Mouse (Mus musculus): ENCODE measurements around the gene Mrpl49. TPM values are rescaled to one million over a fixed set of nuclear protein-coding genes. Genes with fewer than 3 reads are reported as not detected.

Mrpl49 gene
- polyA plus RNA-seq, 1 experiment from 2014 or later, result 80.2 TPM

- TF ChIP-seq CTCF (IDR thresholded peaks at IDR 0.05; ENCODE audit: low read depth), result no peak
- Histone ChIP-seq H3K9ac (no peak overlapping the region), H3K9me3 (ENCODE audit: low read depth, low read length) (no peaks in the 10 kb centered on the region), H3K4me1 (ENCODE audit: insufficient read depth) (0 out of 2 replicates have a peak, but pooled peaks cover 8% of the 10 kb centered on the region), H3K36me3 (ENCODE audit: insufficient read depth) (peaks cover 55% of the 10 kb centered on the region), H3K27ac (ENCODE audit: low read depth) (no peak overlapping the region), H3K27me3 (ENCODE audit: insufficient read depth, low read length) (no peaks in the 10 kb centered on the region), H3K4me3 (ENCODE audit: low read depth, low read length) (no peak overlapping the region), H3K4me2 (no peak overlapping the region)
- ATAC-seq (ENCODE audit: insufficient read depth) (no peak), DNase-seq (no peak)
- 82% methylated on average over 5 of the region's 5 CpGs for whole genome bisulfite sequencing
Measured at GRCm38 (mm10) chr19:6073889-6074288, 16.3 kb upstream of the Mrpl49 start.

GRCm38 (mm10) chr19:6071261-6071660 is 13.7 kb upstream of the Mrpl49 start:
- Histone ChIP-seq H3K4me3 (ENCODE audit: low read depth, low read length) (no peak overlapping the region), H3K27me3 (ENCODE audit: insufficient read depth, low read length) (no peaks in the 10 kb centered on the region), H3K9me3 (ENCODE audit: low read depth, low read length) (no peaks in the 10 kb centered on the region), H3K4me2 (no peak overlapping the region), H3K27ac (ENCODE audit: low read depth) (no peak overlapping the region), H3K36me3 (ENCODE audit: insufficient read depth) (peaks cover 58% of the 10 kb centered on the region), H3K4me1 (ENCODE audit: insufficient read depth) (peaks cover 12% of the 10 kb centered on the region; the same call in 1 of the 2 replicates), H3K9ac (no peak overlapping the region)
- WGBS, result 91% methylated on average over 19 of the region's 19 CpGs
- no peak for TF ChIP-seq CTCF (IDR thresholded peaks at IDR 0.05; ENCODE audit: low read depth)
- DNase-seq, result no peak
- no peak for ATAC-seq (ENCODE audit: insufficient read depth)

- peaks cover 58% of the 10 kb centered on the region for H3K36me3 ChIP-seq (ENCODE audit: insufficient read depth)
- no peak overlapping the region for H3K9ac ChIP-seq
- no peak overlapping the region for H3K4me3 ChIP-seq (ENCODE audit: low read depth, low read length)
- no peak for TF ChIP-seq CTCF (IDR thresholded peaks at IDR 0.05; ENCODE audit: low read depth)
- no peak overlapping the region for H3K4me2 ChIP-seq
- ATAC-seq (ENCODE audit: insufficient read depth) (no peak), DNase-seq (no peak)
- H3K27me3 ChIP-seq (ENCODE audit: insufficient read depth, low read length), result no peaks in the 10 kb centered on the region
- 86% methylated on average over 31 of the region's 31 CpGs for WGBS
- H3K27ac ChIP-seq (ENCODE audit: low read depth), result no peak overlapping the region
- H3K9me3 ChIP-seq (ENCODE audit: low read depth, low read length), result no peaks in the 10 kb centered on the region
- peaks cover 7% of the 10 kb centered on the region; the same call in 1 of the 2 replicates for H3K4me1 ChIP-seq (ENCODE audit: insufficient read depth)
Measured at GRCm38 (mm10) chr19:6070571-6071250, 13.1 kb upstream of the Mrpl49 start.

- no peak for ATAC-seq (ENCODE audit: insufficient read depth)
Measured at GRCm38 (mm10) chr19:6069851-6070250, 12.3 kb upstream of the Mrpl49 start.

GRCm38 (mm10) chr19:6068951-6069350 is 11.4 kb upstream of the Mrpl49 start:
- peaks cover 44% of the 10 kb centered on the region for H3K36me3 ChIP-seq (ENCODE audit: insufficient read depth)
- H3K27ac ChIP-seq (ENCODE audit: low read depth), result no peak overlapping the region
- ATAC-seq (ENCODE audit: insufficient read depth) (no peak), DNase-seq (no peak)
- no peaks in the 10 kb centered on the region for H3K27me3 ChIP-seq (ENCODE audit: insufficient read depth, low read length)
- no peaks in the 10 kb centered on the region for H3K9me3 ChIP-seq (ENCODE audit: low read depth, low read length)
- 73% methylated on average over 4 of the region's 4 CpGs for WGBS
- peaks cover 7% of the 10 kb centered on the region; the same call in 1 of the 2 replicates for H3K4me1 ChIP-seq (ENCODE audit: insufficient read depth)
- no peak overlapping the region for H3K4me3 ChIP-seq (ENCODE audit: low read depth, low read length)
- no peak overlapping the region for H3K4me2 ChIP-seq
- H3K9ac ChIP-seq, result no peak overlapping the region
- TF ChIP-seq CTCF (IDR thresholded peaks at IDR 0.05; ENCODE audit: low read depth), result no peak

More at GRCm38 (mm10) chr19:6069851-6070250, 12.3 kb upstream of the Mrpl49 start:
- Histone ChIP-seq H3K27ac (ENCODE audit: low read depth) (no peak overlapping the region), H3K4me1 (ENCODE audit: insufficient read depth) (peaks cover 7% of the 10 kb centered on the region; the same call in 1 of the 2 replicates), H3K9ac (no peak overlapping the region), H3K9me3 (ENCODE audit: low read depth, low read length) (no peaks in the 10 kb centered on the region), H3K27me3 (ENCODE audit: insufficient read depth, low read length) (no peaks in the 10 kb centered on the region), H3K4me2 (no peak overlapping the region), H3K4me3 (ENCODE audit: low read depth, low read length) (no peak overlapping the region), H3K36me3 (ENCODE audit: insufficient read depth) (peaks cover 50% of the 10 kb centered on the region)
- no peak for TF ChIP-seq CTCF (IDR thresholded peaks at IDR 0.05; ENCODE audit: low read depth)
- no peak for DNase-seq
- WGBS, result 83% methylated on average over 10 of the region's 10 CpGs

GRCm38 (mm10) chr19:6067724-6068415 is 10.3 kb upstream of the Mrpl49 start, which contains the start of gene Tm7sf2:
Gene Tm7sf2, minus strand, starts transcription at chr19:6068373.
- no peaks in the 10 kb centered on the region for H3K27me3 ChIP-seq (ENCODE audit: insufficient read depth, low read length)
- H3K4me1 ChIP-seq (ENCODE audit: insufficient read depth), result peaks cover 9% of the 10 kb centered on the region; the same call in 1 of the 2 replicates
- DNase-seq (peak; percentile 96), ATAC-seq (ENCODE audit: insufficient read depth) (peak; percentile 96)
- peak; percentile 19; the same call in 1 of the 2 replicates for TF ChIP-seq CTCF (IDR thresholded peaks at IDR 0.05; ENCODE audit: low read depth)
- H3K4me2 ChIP-seq, result peak within 1 kb of the TSS; percentile 89
- peaks cover 35% of the 10 kb centered on the region for H3K36me3 ChIP-seq (ENCODE audit: insufficient read depth)
- WGBS, result 10% methylated on average over 33 of the region's 33 CpGs
- H3K4me3 ChIP-seq (ENCODE audit: low read depth, low read length), result peak within 1 kb of the TSS; percentile 41
- peak within 1 kb of the TSS; percentile 35 for H3K9ac ChIP-seq
- H3K27ac ChIP-seq (ENCODE audit: low read depth), result peak within 1 kb of the TSS; percentile 61; the same call in 1 of the 2 replicates
- H3K9me3 ChIP-seq (ENCODE audit: low read depth, low read length), result no peaks in the 10 kb centered on the region
